ENCODE assay signal across 13 mouse cellular contexts in the genomic region with DNA sequence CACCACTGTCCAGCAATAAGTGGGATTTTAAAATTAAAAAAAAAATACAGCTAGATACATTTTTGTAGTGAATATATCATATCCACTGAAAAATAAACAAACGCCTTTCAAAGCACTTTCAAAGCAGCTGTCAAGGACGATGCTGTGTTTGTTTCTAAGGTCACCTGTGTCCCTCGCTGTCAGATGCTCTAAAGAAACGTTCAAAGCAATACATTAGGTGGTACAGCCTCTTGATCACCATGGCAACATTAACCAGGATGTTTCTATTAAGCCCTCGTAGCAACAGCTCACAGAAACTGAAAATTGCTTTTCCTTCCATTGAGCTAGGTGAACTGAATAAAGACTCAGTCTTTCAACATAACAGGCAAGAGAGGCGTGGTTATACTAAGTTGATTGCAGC.
"Had no signal": no experiment of that assay in that cellular context is flagged by ENCODE, and none has a peak within 500 bp of the region (broad histone marks: within the 10 kb centered on the region; RNA-seq: fewer than 3 reads in every experiment).

No protein-coding gene starts in this region.

- H3K27ac ChIP-seq: kidney, postnatal 0 days; limb, embryonic 12.5 days; liver, embryonic 13.5 days; lung, embryonic 15.5 days; neural tube, embryonic 13.5 days had no signal

- H3K4me3 ChIP-seq: limb, embryonic 12.5 days; liver, embryonic 13.5 days; lung, embryonic 15.5 days; neural tube, embryonic 13.5 days had no signal

- H3K9ac ChIP-seq: limb, embryonic 12.5 days; liver, embryonic 13.5 days; liver, postnatal 0 days; lung, embryonic 15.5 days; neural tube, embryonic 13.5 days had no signal

- H3K27me3 ChIP-seq: liver, embryonic 13.5 days; lung, embryonic 15.5 days; neural tube, embryonic 13.5 days had no signal

- ATAC-seq: liver, postnatal 0 days had no signal

- DNase-seq: kidney, postnatal 36 days; liver; liver, embryonic 13.5 days; liver, postnatal 0 days; retina, postnatal 1 day; right cerebral cortex, postnatal 4 days; spleen, adult 18-20 months; thymus, adult 18-20 months; thymus, postnatal 14 days had no signal

- H3K9me3 ChIP-seq: limb, embryonic 12.5 days; liver, embryonic 13.5 days; lung, embryonic 15.5 days; neural tube, embryonic 13.5 days had no signal

- H3K36me3 ChIP-seq: limb, embryonic 12.5 days; liver, embryonic 13.5 days; lung, embryonic 15.5 days; neural tube, embryonic 13.5 days had no signal

- H3K4me1 ChIP-seq: liver, embryonic 13.5 days; lung, embryonic 15.5 days had no signal

- H3K4me2 ChIP-seq: limb, embryonic 12.5 days; liver, embryonic 13.5 days; lung, embryonic 15.5 days; neural tube, embryonic 13.5 days had no signal
